Mouse (Mus musculus) lung, postnatal 10 days (tissue): Measurements from ENCODE around the gene Prkaa1.
"Not testable (repeated sequence)": the region's sequence is repeated elsewhere in the genome, so short reads cannot be mapped to it uniquely, and the experiment has no call there.

Experiments
- DNase-seq: peaks from one replicate; pipeline ENCODE4 v3.0.0; 2021

The Prkaa1 gene

DNA sequence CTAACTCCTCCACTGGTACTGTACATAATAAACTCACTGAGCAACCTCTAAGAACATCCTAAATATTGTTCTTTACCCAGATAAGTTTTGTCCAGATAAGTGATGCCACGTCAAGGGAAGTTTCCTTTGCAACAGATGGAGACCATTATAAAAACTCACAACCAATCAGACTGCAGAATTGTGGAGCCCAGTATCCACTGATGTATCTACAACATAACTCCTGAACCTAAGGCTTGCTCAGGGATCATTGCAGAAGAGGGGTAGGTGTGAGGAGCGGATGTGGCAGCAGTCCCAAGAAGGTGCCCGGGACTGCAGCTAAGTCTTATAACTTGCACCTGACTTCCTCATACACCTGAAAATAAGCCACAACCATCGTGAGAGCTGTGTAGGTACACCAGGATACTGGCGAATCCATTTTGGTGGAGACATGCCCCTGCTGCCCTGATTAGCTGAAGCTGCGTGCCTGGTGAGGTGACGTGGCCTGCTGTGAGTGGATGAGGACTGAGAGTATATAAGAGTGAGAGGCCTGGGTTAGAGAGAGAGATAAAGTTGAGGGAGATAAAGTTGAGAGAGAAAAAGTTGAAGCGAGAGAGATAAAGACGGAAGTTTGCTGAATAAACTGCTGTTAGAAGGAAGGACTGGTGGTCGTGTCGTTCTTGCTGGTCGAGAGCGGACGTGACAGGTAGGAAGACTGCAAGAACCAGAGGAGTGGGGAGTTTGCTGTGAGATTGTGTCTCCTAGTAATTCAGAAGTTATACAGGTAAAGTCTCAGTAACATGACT, 12.6 kb upstream of the Prkaa1 start:
- DNase-seq: not testable (repeated sequence)

DNA sequence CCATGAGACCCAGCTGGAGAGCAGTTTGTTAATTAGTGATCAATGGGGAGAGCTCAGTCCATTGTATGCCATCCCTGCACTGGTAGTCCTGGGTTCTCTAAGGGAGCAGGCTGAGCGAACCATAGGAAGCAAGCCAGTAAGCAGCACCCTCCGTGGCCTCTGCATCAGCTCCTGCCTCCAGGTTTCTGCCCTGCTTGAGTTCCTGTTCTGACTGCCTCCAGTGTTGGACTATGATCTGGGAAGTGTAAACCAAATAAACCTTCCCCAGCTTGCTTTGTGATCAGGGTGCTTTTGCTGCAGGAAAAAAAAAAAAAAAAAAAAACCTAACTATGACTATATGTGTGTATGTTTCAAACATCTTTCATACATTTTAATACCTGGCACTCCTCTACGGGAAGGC, 10.4 kb upstream of the Prkaa1 start:
- no peak for DNase-seq

DNA sequence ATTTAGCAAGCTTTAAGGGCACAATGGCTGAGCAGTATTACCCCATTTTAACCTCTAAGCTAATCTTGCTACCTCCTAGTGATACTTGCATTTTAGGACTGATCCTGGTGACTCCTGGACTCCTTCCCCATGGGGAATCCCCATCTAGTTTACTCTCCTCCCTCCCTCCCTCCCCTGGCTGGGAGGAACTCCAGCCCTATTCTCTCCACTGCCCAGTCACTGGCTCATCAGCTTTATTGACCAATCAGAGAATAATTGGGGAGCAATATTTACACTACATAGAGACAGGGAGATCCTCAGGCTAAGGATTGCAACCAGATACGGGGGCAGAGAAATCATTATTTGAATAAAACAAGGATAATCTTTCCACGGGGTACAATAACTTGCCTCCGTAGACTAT, 9.5 kb upstream of the Prkaa1 start:
- no peak for DNase-seq

DNA sequence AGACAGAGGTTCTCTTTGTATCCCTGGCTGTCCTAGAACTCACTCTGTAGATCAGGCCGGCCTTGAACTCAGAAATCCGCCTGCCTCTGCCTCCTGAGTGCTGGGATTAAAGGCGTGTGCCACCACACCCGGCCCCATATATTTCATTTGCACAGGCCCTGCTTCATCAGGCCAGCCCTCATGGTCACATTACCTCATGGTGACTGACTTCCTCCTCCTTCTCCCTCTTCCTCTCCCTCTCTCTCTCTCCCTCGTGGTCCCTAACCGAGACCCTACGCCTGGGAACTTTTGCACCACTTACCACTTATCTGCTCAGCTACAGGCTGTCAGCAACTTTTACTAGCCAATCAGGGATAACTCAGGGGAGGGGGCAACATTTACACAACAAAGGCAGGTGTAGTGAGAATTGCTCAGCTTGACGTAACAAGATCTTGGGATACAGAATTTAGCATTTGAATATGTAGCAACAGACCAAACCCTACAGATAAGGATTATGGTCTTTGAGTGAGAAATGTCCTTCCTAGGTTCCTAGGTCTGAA, 8.6 kb upstream of the Prkaa1 start:
- no peak for DNase-seq

DNA sequence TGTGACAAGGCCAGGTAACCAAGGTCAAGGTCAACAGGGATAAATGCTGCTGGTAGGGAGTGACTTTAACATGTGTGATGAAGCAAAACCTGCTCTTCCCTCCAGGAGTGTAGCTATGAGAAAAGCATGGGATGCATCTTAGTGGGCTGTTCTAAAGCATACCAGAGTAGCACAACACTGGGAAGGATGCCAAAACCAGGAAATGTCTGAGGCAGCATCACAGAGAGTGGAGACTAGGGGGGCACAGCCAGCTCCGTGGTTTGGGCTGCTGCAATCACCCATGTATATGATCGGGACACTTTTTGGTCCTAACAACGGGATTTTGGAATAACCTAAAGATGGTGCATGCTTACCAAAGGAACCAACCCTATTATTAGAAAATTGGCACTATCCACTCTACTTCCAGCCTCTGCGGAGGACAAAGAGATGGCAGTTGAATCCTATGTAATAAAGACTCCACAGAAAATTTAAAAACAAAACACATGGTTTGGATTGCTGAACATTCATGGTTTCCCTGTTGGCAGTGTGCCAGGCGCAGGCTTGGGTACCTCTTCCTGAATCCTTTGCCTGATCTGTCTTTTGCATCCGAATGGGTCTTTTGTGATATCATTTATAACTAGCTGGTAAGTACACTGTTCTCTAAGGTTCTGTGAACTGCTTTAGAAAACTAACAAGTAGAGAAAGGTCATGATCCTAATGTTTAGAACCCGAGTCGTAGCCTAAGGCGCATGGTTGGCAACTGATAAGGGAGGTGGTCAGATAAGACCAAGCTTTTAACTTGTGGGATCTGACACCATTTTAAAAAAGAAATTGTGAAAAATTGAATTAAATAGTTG, 5.4 kb upstream of the Prkaa1 start:
- DNase-seq: no peak

DNA sequence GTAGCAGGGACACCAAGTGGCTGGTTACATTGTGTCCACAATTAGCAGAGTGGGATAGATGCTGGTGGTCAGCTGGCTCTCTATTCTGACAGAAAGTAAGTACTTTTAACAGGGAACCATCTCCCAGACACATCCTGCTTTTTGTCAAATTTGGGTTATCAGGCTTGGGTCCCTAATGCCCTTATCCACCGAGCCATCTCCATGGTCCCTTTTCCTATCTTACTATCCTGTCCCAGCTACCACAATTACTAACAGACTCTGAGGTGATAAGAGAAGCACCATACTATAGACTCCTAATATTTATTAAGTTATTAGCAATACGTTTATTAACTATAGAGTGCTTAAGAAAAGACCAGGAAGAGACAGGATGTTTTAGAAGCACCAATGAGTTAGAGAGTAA, 4.3 kb upstream of the Prkaa1 start:
- no peak for DNase-seq

DNA sequence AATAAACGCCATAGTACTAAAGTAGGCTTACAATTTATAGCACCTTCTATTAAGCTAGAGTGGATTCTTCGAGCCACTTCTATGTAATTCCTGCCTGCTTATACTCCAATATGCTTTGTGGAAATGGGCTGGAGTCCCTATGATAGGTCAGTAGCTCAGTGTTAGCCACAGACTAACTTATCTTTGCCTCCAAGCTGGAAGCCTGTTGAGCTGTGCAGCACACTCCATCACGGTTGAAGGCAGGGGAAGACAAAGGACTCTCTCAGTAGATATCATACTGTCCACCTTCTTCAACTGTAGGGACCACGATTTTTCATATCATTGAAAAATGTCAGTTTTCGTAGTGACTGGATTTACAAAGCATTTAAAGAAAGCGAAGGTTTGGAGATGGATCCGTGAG, 3.8 kb upstream of the Prkaa1 start:
- DNase-seq: no peak

DNA sequence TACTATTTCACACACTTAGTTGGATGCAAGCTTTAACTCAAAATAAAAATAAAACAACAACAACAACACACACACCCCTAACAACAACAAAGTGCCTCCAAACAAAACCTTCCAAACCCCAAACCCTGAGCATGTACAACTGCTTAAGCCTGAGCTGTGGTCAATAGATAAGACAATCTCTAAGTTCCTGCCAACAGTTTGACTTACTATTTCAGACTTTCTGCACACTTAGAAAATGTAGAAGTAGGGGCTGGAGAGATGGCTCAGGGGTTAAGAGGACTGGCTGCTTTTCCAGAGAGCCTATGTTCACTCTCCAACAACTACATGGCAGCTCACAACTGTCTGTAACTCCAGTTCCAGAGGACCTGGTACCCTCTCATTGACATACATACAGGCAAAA, 3.3 kb upstream of the Prkaa1 start:
- DNase-seq: no peak

DNA sequence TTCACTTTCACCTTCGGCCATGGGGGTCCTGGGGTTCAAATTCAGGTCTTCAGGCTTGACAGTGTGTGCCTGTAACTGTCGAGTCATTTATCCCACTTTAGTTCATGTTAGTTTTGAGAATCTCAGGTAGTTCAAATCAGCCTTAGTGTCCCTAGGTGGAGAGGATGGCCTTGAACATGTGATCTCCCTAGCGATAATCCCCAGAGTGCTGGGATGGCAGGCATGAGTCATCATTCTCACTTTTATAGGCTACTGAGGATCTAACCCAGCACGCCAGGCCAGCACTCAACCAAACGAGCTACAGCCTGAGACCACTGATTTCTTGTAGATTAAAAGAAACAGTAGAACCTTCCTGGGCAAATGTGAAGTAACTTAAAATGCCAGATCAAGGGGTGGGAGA, 1.6 kb upstream of the Prkaa1 start:
- DNase-seq: no peak

DNA sequence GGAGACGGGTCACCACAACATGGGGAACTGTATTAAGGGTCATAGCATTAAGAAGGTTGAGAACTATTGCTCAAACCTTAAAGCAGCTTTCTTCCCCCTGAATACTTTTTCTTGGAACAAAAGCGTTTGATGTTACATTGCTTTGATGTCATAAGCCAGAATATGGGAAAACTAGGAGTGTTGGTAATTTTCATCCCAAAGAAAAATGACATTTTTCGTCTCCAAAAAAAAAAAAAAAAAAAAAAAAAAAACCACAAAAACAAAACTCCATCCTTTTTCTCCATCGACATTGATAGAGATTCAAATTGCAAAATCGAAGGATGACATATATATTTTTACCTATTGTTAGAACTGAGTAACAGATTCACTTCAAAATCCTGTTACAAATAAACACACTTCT, 947 bp upstream of the Prkaa1 start:
- no peak for DNase-seq

DNA sequence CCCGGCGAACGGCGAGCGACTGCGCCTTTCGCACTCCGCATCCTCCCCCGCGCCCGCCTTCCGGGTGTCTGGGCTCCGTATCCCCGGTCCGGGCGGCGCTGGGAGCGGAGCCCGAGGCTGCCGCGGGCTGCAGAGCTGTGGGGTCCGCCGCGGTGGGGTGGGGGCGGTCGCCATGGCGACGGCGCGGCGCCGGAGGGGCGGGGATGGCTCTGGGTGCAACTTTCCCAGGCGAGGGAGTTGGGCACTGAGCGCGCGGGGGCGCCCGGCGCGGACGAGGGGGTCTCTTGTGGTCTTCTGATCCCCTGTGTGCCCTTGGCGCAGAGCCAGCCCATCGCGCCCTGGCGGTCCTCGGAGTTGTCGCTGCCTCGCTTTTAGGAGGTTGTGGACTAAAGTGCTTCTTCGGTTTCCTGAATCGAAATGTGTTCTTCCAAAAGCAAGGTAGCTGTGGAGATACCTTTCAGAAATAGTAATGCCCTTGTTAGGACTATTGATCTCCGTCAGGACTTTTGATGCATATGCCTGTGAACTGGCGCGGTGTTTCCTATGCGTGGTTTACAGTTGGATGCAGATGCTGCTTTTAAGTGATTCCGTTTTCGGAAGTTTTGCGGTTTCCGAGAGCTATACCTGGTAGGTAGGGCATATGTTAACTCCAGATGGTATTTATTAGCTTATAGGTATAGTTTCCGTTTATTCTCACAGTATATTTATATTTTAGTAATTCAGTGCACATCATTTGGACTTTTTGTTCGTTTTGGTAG, 539 bp downstream of the Prkaa1 start:
- DNase-seq: peak; percentile 79

DNA sequence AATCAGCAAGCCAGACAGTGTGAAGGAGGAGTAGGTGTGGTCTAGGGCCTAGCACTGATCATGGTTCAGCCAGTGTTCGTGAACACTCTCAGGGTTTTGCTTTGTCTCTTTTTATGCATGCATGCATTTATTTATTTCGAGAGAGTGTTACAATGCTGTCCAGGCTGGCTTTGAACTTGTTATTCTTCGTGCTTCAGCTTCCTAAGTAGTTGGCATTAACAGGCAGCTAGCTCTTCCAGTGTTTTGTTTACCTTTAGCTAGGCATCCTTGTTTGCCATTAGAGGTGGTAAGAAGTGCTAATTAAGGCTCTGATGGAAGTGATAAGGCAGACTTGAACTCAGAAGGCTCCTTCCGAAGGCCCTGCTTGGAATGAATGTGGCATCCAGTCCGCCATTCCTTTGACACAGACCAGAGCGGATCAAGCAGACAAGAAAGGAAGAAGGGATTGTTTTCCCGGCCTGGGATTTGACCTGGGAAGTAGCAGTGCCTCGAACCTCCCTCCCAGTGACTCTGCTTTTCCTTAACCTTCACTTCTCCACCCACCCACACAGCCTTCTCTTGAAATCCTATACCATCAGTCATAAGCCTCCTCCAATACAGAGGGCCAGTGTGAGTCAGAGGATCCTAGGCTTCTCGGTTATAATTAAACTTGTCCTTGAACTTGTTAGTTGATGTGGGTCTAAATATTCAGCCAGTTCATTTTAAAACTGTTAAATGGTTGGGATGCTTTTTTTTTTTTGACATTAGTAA, 1.7 kb downstream of the Prkaa1 start:
- no peak for DNase-seq

DNA sequence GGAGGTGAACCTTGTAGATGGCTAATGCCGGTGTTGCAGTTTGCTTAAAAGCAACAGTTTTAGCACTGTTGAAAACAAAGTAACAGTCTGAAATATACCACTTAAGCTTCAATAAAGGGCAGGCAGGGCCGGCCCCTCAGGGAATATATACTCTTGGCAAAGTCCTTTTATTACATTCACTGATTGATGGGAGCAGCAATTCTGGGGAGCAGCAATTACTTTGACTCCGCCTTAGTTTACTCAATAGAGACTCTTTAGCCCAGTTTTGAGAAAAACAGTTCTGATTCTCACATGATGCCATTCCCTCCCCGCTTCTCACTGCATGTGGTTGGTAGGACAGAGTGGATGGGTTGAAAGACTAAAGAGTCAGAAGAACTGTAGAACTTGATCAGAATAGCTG, 5.5 kb downstream of the Prkaa1 start:
- DNase-seq: no peak

DNA sequence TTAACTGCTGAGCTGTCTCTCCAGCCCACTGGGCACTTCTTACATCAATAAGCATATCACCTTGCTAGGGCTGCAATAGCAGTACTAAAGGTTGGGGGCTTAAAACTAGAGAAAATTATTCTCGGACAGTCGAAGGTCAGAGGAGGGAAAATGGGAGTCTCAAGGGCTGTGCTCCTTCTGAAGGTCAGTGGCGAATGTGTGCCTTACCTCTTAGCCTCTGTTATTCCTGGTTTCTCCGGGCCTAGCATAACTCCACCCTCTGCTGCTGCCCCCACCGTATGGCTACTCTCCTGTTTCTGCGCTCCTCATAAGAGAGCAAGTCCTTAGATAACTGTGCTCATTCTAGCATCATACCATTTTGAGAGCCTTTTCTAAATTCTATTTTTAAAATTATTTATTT, 8.5 kb downstream of the Prkaa1 start:
- no peak for DNase-seq

DNA sequence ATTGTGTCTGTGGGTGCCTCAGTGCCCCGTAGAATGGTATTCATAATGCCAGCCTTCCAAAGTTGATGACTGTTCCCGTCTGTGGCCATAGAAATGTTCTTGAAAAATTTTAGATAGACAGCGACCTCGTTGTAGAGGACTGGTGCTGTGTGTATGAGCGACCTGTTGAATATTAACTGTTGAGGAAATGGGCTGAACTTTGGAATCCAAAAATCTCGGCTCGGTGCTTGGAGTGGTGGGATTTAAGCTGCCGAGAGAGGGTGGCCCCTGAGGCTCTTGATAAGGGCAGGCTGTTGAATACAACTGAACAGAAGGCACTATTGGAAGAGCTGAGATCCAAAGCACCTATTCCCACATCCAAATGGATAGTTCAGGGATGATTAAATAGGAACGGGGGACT, 11.0 kb downstream of the Prkaa1 start:
- no peak for DNase-seq

DNA sequence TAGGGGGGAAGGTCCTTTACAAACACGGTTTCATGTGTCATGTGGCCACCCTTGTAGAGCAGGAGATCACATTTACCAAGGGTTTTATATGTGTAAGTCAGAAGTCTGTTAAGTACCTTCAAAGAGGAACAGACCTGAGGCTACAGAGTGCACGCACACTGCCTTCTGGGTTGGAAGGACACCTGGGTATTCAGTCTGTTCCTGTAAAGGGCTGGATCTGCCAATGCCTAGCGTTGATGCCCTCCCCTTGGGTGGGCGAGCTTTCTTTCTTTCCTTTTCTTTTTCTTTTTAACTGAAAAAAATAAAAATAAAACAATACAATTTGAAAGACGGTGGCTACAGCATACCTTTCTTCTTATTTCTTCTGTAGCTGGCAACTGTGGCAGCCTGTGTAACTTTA, 11.4 kb downstream of the Prkaa1 start:
- DNase-seq: no peak

DNA sequence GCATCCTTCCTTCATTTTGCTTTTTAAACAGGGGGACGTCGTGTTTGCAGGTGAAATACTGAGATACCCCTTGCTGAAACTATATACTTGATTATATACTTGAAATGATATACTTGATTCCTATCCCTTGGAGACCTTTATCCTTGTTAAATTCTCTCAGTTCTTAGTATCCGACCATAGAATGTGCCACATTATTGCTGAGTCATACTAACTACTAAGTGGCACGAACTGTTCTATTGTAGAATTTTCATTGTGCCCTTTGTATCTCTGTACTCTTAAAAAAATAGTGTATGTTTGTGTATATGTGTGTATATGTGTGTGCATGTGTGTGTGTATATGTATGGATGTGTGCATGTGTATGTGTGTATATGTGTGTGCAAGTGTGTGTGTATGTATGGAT, 12.7 kb downstream of the Prkaa1 start:
- DNase-seq: no peak

DNA sequence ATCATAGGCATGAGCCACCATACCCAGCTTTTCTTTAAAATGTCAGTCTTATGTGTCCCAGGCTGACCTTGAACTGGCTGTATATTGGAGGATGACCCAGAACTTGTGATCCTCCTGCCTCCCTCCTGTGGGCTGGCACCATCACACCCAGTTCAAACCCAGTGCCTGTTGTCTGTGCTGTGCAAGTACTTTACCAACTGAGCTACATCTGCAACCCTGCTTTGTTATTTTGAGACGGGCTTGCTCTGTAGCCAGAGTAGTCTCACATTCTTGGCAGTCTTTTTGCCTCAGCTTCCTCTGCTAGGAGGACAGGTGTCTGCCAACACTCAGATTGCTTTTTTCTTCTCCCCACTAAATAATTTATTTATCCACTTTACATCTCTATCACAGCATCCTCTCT, 13.7 kb downstream of the Prkaa1 start:
- DNase-seq: no peak

DNA sequence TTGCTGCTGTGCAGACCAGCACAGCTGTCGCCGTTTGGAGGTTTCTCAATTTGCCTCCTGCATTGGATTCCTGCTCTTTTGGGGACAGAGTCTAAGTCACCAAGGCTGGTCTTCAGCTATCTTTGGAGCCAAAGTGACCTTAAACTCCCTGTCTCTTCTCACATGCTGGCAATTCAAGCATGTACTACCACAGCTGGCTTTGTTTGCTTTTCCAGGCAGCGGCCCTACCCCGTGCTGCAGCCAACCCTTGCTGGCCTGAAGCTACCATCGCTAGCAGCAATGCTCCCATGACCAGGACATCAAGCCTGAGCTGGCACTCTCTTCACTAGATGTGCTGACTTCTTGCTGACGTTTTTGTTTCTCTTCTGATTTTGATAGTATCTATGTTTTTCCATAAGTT, 15.2 kb downstream of the Prkaa1 start:
- DNase-seq: peak; percentile 28

DNA sequence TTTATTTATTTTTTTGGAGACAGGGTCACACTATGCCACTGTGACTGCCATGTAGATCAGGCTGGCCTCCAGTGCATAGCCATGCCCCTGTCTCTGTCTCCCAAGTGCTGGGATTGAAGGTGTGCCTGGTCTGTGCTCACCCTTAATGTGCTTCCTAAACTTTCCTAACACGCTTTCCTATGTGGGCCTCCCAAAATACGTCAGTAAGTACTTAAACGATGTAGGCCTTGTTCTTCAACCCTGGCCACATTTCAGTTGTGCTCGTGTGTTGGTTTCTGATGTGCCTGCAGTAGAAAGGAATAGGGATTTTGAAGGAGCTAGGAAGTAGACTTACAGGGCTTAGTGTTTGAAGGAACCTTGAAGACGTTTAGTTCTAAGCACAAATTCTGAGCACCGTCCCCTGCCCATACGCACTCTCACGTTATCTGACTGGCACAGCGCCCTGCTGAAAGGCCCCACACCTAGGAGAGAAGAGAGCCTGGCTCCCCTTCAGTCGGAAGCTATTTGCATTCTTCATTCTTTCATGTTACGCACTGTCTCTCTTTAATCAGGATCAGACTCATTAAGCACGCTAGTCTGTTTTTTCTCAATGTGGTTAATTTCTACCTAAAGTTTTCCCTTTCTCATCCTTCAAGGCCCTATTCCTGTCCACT, 21.6 kb downstream of the Prkaa1 start:
- no peak for DNase-seq

DNA sequence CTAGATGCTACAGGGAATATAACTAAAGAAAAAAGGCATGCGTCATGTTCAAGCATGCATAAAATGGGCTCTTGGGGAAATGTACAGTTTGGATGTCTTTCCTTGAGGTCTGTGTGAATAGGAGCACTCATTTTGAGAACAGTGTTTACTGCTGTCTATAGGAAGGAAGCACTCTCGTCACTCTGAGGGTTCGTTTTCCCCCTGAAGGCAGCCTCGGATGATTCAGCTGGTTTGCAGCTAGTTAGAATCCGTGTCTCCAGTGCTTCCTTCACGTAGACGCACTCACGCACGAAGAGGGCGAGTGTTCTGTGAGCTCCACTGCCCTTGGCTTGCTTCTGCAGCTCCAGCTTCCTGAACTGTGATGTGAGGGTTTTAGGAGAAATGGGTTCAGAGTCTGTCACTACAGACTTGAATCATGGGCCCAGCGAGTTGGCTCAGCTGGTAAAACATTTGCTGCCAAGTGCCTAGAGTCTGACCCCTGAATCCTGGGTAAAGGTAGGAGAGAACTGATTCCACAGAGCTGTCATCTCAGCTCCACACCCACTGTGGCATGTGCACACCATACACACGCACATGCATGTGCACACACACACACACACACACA, 29.7 kb downstream of the Prkaa1 start:
- DNase-seq: no peak
